Mouse (Mus musculus): ENCODE results near the gene Dcst1.

The Dcst1 gene

DNA sequence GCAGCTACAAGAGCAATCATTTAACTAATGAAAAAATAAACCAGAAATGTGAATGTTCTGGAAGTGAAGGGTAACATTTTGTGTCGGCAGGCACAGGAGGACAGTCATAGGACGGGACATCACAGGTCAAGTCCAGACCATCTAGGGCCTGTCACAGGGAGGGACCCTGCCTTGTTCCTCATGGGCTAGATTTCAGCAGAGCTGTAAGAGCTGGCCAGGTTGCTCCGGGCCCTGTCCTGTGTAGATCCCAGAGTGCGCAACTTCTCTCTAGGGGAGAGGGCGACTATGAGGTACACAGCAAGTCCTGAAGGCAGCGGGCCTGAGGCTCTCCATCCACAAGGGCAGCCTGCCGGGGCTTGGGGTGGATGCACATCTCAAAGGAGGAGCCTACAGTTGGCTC lies 3.4 kb downstream of the Dcst1 start, which contains the start of gene Dcst2:
Gene Dcst2 (plus strand): TSS at position 301 of the 400 bp plus-strand sequence.
- DNase-seq (ENCODE audit: low spot score in 2 of 2): no peak

GRCm38 (mm10) chr3:89360237-89360636 lies 4.8 kb downstream of the Dcst1 start:
- no peak for DNase-seq (ENCODE audit: low spot score in 2 of 2)

- no peak for DNase-seq (ENCODE audit: low spot score in 2 of 2)
These were observed 5.4 kb downstream of the Dcst1 start for GRCm38 (mm10) chr3:89359630-89360029.

DNA sequence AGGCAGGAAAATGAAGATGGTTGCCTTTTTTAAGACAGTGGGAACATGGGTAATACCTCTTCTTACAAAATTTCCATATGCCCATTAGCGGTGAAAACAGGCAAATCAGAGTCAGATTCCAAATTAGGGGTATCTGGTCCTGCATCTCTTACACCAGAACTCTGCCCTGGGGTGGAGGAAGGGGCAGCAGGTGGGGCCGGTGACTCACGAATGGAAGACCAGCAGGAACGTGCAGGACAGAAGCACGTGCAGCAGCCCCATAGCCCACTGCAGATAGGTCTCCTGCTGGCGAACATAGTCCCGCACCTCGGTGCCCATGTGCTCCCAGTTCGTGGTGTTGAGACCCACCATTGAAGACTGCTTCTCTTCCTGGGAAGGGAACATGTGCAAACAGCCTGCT lies 9.0 kb downstream of the Dcst1 start:
- no peak for DNase-seq (ENCODE audit: low spot score in 2 of 2)

- no peak for DNase-seq (ENCODE audit: low spot score in 2 of 2)
These were observed 9.5 kb downstream of the Dcst1 start for GRCm38 (mm10) chr3:89355512-89355902.

GRCm38 (mm10) chr3:89354816-89355511 lies 10.1 kb downstream of the Dcst1 start:
- DNase-seq (ENCODE audit: low spot score in 2 of 2): peak; percentile 58 to 61

- no peak for DNase-seq (ENCODE audit: low spot score in 2 of 2)
These were observed 13.8 kb downstream of the Dcst1 start for GRCm38 (mm10) chr3:89351271-89351670.

GRCm38 (mm10) chr3:89349869-89350501 lies 15.1 kb downstream of the Dcst1 start, which contains the start of gene Adam15:
Gene Adam15 (minus strand): TSS chr3:89349996.
- DNase-seq (ENCODE audit: low spot score in 2 of 2): peak; percentile 79 to 81

- DNase-seq (ENCODE audit: low spot score in 2 of 2): no peak
These were observed 15.9 kb downstream of the Dcst1 start for GRCm38 (mm10) chr3:89348911-89349868.

GRCm38 (mm10) chr3:89347916-89348315 lies 17.1 kb downstream of the Dcst1 start:
- no peak for DNase-seq (ENCODE audit: low spot score in 2 of 2)

- DNase-seq (ENCODE audit: low spot score in 2 of 2): no peak
These were observed 18.1 kb downstream of the Dcst1 start for GRCm38 (mm10) chr3:89346815-89347540.

- DNase-seq (ENCODE audit: low spot score in 2 of 2): no peak
These were observed 21.8 kb downstream of the Dcst1 start for GRCm38 (mm10) chr3:89343279-89343678.

- DNase-seq (ENCODE audit: low spot score in 2 of 2): no peak
These were observed 23.3 kb downstream of the Dcst1 start for GRCm38 (mm10) chr3:89341794-89342193.

DNA sequence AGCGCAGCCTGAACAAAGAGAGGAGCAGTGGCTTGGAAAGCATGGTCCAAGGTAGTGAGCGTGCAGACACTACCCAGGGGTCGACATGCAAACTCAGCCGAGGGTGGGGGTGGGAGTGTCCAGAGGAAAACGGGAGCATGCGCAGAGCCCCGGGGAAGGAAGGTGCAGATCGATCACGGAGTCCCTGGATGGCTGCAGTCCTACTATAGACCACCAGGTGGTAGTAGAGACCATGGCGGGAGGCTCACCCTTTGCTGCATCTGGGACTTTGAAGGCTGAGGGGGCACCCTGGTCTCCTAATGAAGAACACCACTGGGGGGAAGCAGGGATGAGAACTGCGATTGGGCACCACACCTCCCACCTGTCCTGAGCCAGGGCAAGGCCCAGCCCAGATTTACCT lies 24.6 kb downstream of the Dcst1 start:
- DNase-seq (ENCODE audit: low spot score in 2 of 2): peak; percentile 55 to 59

GRCm38 (mm10) chr3:89339416-89339815 lies 25.6 kb downstream of the Dcst1 start:
- DNase-seq (ENCODE audit: low spot score in 2 of 2): peak; percentile 34 to 42

GRCm38 (mm10) chr3:89337721-89338578 lies 27.1 kb downstream of the Dcst1 start, which contains the start of gene Efna4:
Gene Efna4 (minus strand): TSS chr3:89338028.
- peak; percentile 31 to 34 for DNase-seq (ENCODE audit: low spot score in 2 of 2)

DNA sequence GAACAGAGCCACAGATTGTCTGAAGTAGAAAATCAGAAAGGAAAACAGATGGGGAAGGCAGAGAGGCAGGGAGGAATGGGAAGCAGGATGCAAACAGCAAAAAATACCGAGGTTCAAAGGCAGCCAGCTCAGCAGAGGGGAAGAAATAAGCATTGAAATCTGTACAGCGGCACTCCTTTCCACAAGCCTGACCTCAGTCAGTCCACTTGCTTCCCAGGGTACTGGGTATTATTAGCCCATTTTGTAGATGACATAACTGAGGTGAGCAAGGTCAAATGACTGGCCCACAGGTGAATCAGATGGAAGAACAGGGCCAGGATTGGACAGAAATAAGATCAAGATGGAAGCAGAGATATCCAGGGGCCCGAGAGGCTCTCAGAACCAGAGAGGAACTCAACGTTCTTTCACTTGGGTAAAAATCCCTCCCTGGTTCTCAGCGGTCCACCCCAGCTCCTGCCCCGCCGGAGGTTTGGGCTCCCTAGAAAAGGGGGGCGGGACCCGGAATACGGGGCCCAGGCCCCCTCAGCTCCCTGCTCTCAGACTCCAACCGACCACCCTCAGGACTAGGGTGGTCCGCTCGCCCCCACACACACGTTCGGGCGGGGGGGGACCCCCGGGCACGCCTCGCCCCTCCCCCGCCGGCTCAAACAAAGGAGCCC lies 27.9 kb downstream of the Dcst1 start:
- no peak for DNase-seq (ENCODE audit: low spot score in 2 of 2)

DNA sequence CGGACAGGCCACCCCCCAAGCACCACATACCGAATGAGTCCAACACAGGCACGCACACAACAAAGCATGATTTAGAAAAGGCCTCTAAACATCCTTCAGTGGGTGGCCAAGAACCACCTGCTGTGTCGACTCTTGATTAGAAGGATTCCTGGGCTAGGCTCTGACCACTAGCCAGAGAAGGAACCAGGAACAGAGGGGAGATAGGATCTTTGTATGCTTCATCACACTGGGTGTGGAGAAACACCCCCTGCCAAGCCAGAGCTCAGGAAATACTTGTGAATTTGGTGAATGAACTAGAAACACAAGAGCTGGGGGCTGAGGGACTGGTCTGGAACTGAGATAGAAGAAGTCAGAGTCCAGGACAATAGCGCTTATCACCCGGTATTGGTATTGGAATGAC lies 28.5 kb downstream of the Dcst1 start:
- DNase-seq (ENCODE audit: low spot score in 2 of 2): no peak

- no peak for DNase-seq (ENCODE audit: low spot score in 2 of 2)
These were observed 32.0 kb downstream of the Dcst1 start for GRCm38 (mm10) chr3:89333053-89333452.

- DNase-seq (ENCODE audit: low spot score in 2 of 2): no peak
These were observed 32.6 kb downstream of the Dcst1 start for GRCm38 (mm10) chr3:89332476-89332875.
